Mouse (Mus musculus) olfactory bulb, adult 2 months (tissue): Measurements from ENCODE around the gene Egfl7.

Source experiments
- CTCF ChIP-seq: fragments of 200-500 bp; IDR thresholded peaks from 2 replicates; pipeline ENCODE4 v1.5.1; 2012; ENCODE audit warnings: low read depth, mild to moderate bottlenecking, low read length, moderate library complexity; ENCODE audit not compliant: insufficient read depth
- POLR2A ChIP-seq: fragments of 200-500 bp; IDR thresholded peaks from 2 replicates; pipeline ENCODE4 v1.6.1; 2012; ENCODE audit warnings: mild to moderate bottlenecking, low read depth, low read length, moderate library complexity; ENCODE audit not compliant: insufficient read depth

DNA sequence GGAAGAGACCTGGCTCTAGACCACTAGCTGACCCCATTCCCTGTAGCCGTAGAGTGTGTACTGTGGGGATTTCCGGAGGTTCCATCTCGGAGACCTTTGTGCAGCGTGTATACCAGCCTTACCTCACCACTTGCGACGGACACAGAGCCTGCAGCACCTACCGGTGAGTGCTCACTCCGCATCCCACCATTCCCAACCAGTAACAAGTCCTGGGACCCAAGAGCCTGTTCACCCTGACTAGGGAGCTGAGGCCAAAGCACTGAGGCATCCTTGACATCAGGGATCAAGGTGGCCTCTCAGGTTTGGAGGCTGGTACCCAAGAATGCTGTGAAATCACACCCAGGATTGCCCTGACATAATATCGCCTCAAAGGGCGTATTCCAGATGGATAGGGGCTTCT, 9.5 kb downstream of the Egfl7 start:
- TF ChIP-seq POLR2A (no peak), CTCF (no peak)
